Mouse (Mus musculus): ENCODE data around the gene Csf2rb.
A peak's percentile ranks its signal among the peaks of the same experiment; 100 is the strongest.
"Not testable (repeated sequence)": the region's sequence is repeated elsewhere in the genome, so short reads cannot be mapped to it uniquely, and the experiment has no call there.

Csf2rb gene

GRCm38 (mm10) chr15:78327753-78328341 lies 2.3 kb downstream of the Csf2rb start:
- DNase-seq (ENCODE audit: low spot score): not testable (repeated sequence)

GRCm38 (mm10) chr15:78328520-78329097 lies 3.1 kb downstream of the Csf2rb start:
- no peak for DNase-seq (ENCODE audit: low spot score)

- not testable (repeated sequence) for DNase-seq (ENCODE audit: low spot score)
Measured at GRCm38 (mm10) chr15:78329972-78330371, 4.4 kb downstream of the Csf2rb start.

GRCm38 (mm10) chr15:78330706-78331105 lies 5.2 kb downstream of the Csf2rb start:
- no peak for DNase-seq (ENCODE audit: low spot score)

GRCm38 (mm10) chr15:78331523-78332340 lies 6.2 kb downstream of the Csf2rb start:
- no peak for DNase-seq (ENCODE audit: low spot score)

GRCm38 (mm10) chr15:78332981-78333380 lies 7.4 kb downstream of the Csf2rb start:
- no peak for DNase-seq (ENCODE audit: low spot score)

- no peak for DNase-seq (ENCODE audit: low spot score)
Measured at GRCm38 (mm10) chr15:78334380-78334779, 8.8 kb downstream of the Csf2rb start.

GRCm38 (mm10) chr15:78339627-78340423 lies 14.3 kb downstream of the Csf2rb start:
- peak; percentile 44 for DNase-seq (ENCODE audit: low spot score)

GRCm38 (mm10) chr15:78340919-78341318 lies 15.4 kb downstream of the Csf2rb start:
- not testable (repeated sequence) for DNase-seq (ENCODE audit: low spot score)

GRCm38 (mm10) chr15:78343683-78344082 lies 18.1 kb downstream of the Csf2rb start:
- no peak for DNase-seq (ENCODE audit: low spot score)

- DNase-seq (ENCODE audit: low spot score): no peak
Measured at GRCm38 (mm10) chr15:78344567-78344966, 19.0 kb downstream of the Csf2rb start.

- DNase-seq (ENCODE audit: low spot score): no peak
Measured at GRCm38 (mm10) chr15:78351586-78352165, 26.1 kb downstream of the Csf2rb start.

- peak; percentile 50 for DNase-seq (ENCODE audit: low spot score)
Measured at GRCm38 (mm10) chr15:78354958-78355357, 29.4 kb downstream of the Csf2rb start.

- no peak for DNase-seq (ENCODE audit: low spot score)
Measured at GRCm38 (mm10) chr15:78355548-78355947, 30.0 kb downstream of the Csf2rb start.

- DNase-seq (ENCODE audit: low spot score): no peak
Measured at GRCm38 (mm10) chr15:78365916-78366315, 40.4 kb downstream of the Csf2rb start.

GRCm38 (mm10) chr15:78366875-78367274 lies 41.3 kb downstream of the Csf2rb start:
- no peak for DNase-seq (ENCODE audit: low spot score)

GRCm38 (mm10) chr15:78367811-78368210 lies 42.3 kb downstream of the Csf2rb start:
- DNase-seq (ENCODE audit: low spot score): no peak

- DNase-seq (ENCODE audit: low spot score): peak; percentile 39
Measured at GRCm38 (mm10) chr15:78368926-78369346, 43.4 kb downstream of the Csf2rb start.

- DNase-seq (ENCODE audit: low spot score): no peak
Measured at GRCm38 (mm10) chr15:78369641-78370040, 44.1 kb downstream of the Csf2rb start.

GRCm38 (mm10) chr15:78372796-78373195 lies 47.2 kb downstream of the Csf2rb start:
- no peak for DNase-seq (ENCODE audit: low spot score)

- DNase-seq (ENCODE audit: low spot score): no peak
Measured at GRCm38 (mm10) chr15:78374204-78374603, 48.7 kb downstream of the Csf2rb start.

- no peak for DNase-seq (ENCODE audit: low spot score)
Measured at GRCm38 (mm10) chr15:78377859-78378258, 52.3 kb downstream of the Csf2rb start.
